Mouse (Mus musculus) intestine, embryonic 16.5 days (tissue): ENCODE measurements at regions not wholly inside any gene's neighbourhood (a gene's known extent, or its start where the extent isn't known, plus 50 kb on each side); places are given as distances from the start of the nearest gene placed in this dataset.

ENCODE experiments used
- ATAC-seq: fragments of 200-750 bp; cut with Nextera tagmentation; 2 replicates; pipeline ENCODE4 v1.8.0; 2017; ENCODE audit warnings: moderate TSS enrichment, moderate library complexity
- H3K27ac ChIP-seq: fragments of 300-500 bp; sonication (generic); 2 replicates; pipeline ENCODE4 v1.5.1; 2014; ENCODE audit warnings: mild to moderate bottlenecking, low read length
- H3K27me3 ChIP-seq: fragments of 300-500 bp; sonication (generic); replicated peaks from 2 replicates; pipeline ENCODE4 v1.6.1; 2014; ENCODE audit warnings: low read length, control low read depth, mixed read lengths; ENCODE audit not compliant: control insufficient read depth, insufficient read depth
- H3K36me3 ChIP-seq: fragments of 300-500 bp; sonication (generic); 2 replicates; pipeline ENCODE4 v1.6.1; 2014; ENCODE audit warnings: low read length, control low read depth; ENCODE audit not compliant: control insufficient read depth, insufficient read depth
- H3K4me1 ChIP-seq: fragments of 300-500 bp; sonication (generic); 2 replicates; pipeline ENCODE4 v1.6.1; 2014; ENCODE audit warnings: low read length, control low read depth, mixed read lengths; ENCODE audit not compliant: control insufficient read depth, insufficient read depth
- H3K4me2 ChIP-seq: fragments of 300-500 bp; sonication (generic); 2 replicates; pipeline ENCODE4 v1.6.1; 2014; ENCODE audit warnings: low read depth, low read length, control low read depth
- H3K4me3 ChIP-seq: fragments of 300-500 bp; sonication (generic); 2 replicates; pipeline ENCODE4 v1.5.1; 2014; ENCODE audit warnings: mild to moderate bottlenecking, low read length
- H3K9ac ChIP-seq: fragments of 300-500 bp; sonication (generic); 2 replicates; pipeline ENCODE4 v1.6.1; 2014; ENCODE audit warnings: low read depth, low read length
- H3K9me3 ChIP-seq: fragments of 300-500 bp; sonication (generic); 2 replicates; pipeline ENCODE4 v1.6.1; 2016; ENCODE audit warnings: low read length, control low read depth; ENCODE audit not compliant: control insufficient read depth
- WGBS: fragments of 180-500 bp; shearing (Covaris S2); extraction: QIAGEN DNeasy Blood & Tissue Kit; methylation state at CpG from one replicate; pipeline ENCODE4 v1.1.7; 2014; 5-methylcytosine and 5-hydroxymethylcytosine counted together

DNA sequence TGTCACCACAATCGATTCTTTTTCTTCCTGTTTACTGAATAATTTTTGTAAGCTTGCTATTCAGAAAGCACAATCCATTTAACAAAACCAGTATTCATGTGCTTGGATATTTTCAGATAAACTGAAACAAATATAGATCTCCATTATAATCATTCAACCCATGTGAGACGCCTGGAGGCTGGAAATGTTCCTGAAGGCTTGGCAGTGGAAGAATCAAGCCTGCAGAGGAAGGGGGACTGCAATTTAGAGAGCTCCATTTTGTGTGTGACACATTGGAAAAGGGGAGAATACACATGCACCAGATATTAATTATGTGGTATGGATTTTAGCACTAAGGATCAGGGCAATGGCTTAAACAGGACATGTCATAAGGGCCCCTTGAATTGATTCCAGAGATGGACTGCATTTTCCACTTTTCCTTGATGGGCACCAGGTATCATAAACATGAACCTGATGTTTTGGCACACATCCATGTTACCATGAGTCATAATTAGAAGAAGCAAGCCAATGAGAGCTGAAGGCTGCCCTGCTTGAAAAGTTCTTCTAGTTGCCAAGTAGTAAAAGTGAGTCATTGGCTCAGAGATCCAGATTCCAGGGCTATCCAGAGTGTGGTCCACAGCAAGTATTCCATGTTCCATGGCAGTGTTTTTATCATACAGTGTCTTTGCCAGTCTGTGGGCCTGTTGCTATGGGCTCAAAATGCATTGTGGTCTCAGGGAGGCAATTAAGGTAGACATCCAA is 282.8 kb downstream of the Impad1 start:
- no peak for ATAC-seq
- 71% methylated on average over 2 of the region's 2 CpGs for WGBS
- Histone ChIP-seq H3K27ac (no peak overlapping the region), H3K4me2 (no peak overlapping the region), H3K9ac (no peak overlapping the region), H3K36me3 (no peaks in the 10 kb centered on the region), H3K4me3 (no peak overlapping the region), H3K27me3 (no peaks in the 10 kb centered on the region), H3K4me1 (no peaks in the 10 kb centered on the region), H3K9me3 (no peaks in the 10 kb centered on the region)

DNA sequence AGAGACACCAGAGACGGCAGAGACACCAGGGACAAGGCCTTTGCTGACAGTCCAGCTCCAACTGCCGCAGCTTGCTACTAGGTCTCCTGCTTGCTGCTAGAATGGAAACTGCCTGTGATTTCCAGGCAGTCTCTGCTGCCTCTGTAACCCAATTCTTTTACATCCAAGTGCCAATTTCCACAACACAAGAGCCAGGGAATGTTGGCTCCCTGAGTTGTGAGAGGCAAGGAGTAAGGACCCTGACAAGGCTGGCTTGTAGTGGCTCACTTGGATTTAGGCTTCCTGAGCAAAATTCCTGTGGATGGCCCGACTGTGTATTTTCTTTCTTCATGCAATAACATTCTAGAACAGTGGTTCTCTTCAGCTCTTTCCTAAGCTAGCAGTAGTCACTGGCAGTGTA is 283.9 kb downstream of the Impad1 start:
- no peaks in the 10 kb centered on the region for H3K9me3 ChIP-seq
- 83% methylated on average over 3 of the region's 3 CpGs for WGBS
- H3K4me3 ChIP-seq = no peak overlapping the region
- H3K36me3 ChIP-seq = no peaks in the 10 kb centered on the region
- no peaks in the 10 kb centered on the region for H3K4me1 ChIP-seq
- no peak overlapping the region for H3K9ac ChIP-seq
- no peak for ATAC-seq
- H3K27ac ChIP-seq = no peak overlapping the region
- no peak overlapping the region for H3K4me2 ChIP-seq
- H3K27me3 ChIP-seq = no peaks in the 10 kb centered on the region

DNA sequence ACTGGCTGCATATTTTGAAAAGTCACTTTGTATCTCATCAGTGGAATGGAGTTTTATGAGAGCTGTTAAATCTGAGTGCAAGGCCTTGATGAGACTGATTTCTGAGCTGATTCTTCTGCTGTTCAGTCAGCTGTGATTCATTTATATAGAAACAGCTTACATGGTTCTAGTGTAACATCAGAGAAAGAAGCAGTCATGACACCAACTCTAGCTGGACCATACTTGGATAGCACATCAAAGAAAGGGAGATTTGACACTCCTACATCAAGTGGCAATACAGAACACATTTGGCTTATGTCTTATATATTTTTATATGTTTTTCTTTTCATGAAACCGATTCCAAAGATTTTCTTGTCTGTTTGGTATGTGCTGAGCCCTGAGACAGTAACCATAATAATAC is 296.0 kb downstream of the Impad1 start:
- Histone ChIP-seq H3K27me3 (no peaks in the 10 kb centered on the region), H3K9ac (no peak overlapping the region), H3K4me1 (no peaks in the 10 kb centered on the region), H3K36me3 (no peaks in the 10 kb centered on the region), H3K4me3 (no peak overlapping the region), H3K4me2 (no peak overlapping the region), H3K9me3 (no peaks in the 10 kb centered on the region), H3K27ac (no peak overlapping the region)
- ATAC-seq = no peak
- 71% methylated on average over 1 of the region's 1 CpGs for WGBS

DNA sequence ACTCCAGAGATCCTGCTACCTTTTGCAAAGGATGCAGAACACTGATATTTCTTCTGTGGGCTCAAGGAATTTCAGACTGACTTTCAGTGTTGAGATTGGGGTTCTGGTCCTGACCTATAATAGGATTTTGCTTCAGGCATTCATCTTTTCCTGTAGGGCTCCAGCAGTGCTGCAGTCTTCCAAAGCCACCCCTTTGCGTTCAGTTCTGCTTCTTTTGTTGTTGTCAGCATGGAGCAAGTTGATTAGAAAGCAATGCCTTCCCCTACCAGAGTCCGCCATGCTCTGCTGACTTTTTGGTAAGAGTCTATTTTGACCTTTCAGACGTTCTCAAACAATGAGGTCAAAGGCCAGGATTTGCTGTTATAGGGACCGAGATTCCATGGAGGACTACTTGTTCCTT is 297.0 kb downstream of the Impad1 start:
- WGBS = 51% methylated on average over 4 of the region's 4 CpGs
- H3K9me3 ChIP-seq = no peaks in the 10 kb centered on the region
- H3K27ac ChIP-seq = no peak overlapping the region
- H3K4me3 ChIP-seq = no peak overlapping the region
- no peaks in the 10 kb centered on the region for H3K27me3 ChIP-seq
- no peaks in the 10 kb centered on the region for H3K36me3 ChIP-seq
- H3K4me1 ChIP-seq = no peaks in the 10 kb centered on the region
- H3K9ac ChIP-seq = no peak overlapping the region
- ATAC-seq = no peak
- H3K4me2 ChIP-seq = no peak overlapping the region

DNA sequence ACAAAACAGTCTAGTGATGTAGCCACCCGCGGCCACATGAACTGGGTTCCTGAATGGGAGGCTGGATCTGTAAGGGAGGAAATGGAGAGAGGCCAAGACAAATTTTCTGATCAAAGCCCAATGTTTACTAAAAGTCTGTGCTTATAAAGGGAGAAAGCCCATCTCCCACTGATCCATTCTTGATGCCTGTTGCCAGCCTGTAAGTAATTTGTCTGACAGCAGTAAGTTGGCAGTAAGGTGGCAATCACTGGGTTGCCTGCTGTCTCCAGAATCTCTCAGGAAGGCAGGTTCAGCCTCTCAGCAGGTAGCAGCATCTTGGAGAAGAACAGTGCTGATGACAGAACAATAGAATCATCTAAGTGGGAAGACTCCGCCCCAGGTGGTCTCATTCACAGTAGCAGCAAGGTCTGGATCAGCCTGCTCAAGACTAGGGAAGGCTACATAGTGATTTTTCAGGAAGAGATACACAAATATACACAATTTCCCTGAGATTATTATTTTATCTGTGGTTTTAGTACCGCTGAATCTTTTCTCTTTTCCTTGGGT is 327.9 kb downstream of the Impad1 start:
- ATAC-seq = no peak
- no peaks in the 10 kb centered on the region for H3K9me3 ChIP-seq
- H3K4me2 ChIP-seq = no peak overlapping the region
- H3K9ac ChIP-seq = no peak overlapping the region
- no peaks in the 10 kb centered on the region for H3K36me3 ChIP-seq
- no peak overlapping the region for H3K27ac ChIP-seq
- H3K4me1 ChIP-seq = no peaks in the 10 kb centered on the region
- no peak overlapping the region for H3K4me3 ChIP-seq
- 71% methylated on average over 4 of the region's 4 CpGs for WGBS
- no peaks in the 10 kb centered on the region for H3K27me3 ChIP-seq

DNA sequence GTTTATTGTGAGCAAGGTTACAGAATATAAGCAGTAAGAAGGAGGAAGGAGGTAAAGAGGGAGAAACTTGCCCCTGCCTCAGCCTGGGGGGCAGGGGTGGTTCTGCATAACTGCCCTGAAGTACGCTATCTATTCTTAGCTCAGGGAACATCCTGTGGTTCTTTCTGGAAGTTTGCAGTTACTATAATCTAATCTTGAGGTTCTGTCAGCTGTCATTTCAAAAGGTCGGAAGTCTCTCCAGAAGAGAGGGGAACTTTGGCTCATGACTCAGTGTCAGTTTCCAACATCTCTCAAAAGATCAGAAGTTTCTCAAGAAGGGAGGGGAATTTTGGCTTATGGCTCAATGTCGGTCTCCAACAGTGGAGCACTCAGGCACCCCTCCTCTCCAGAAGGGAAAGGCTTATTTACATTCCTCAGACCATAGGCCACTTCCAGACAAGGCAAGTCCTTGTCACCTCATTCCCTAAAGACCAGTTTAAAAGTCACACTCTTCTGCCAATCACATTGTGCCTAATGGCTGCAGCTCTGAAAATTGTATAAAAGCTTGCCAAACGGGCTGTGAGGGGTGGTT is 328.9 kb downstream of the Impad1 start:
- Histone ChIP-seq H3K4me3 (no peak overlapping the region), H3K27ac (no peak overlapping the region), H3K27me3 (no peaks in the 10 kb centered on the region), H3K4me2 (no peak overlapping the region), H3K36me3 (no peaks in the 10 kb centered on the region), H3K9me3 (no peaks in the 10 kb centered on the region), H3K9ac (no peak overlapping the region), H3K4me1 (no peaks in the 10 kb centered on the region)
- 63% methylated on average over 4 of the region's 4 CpGs for WGBS
- no peak for ATAC-seq

DNA sequence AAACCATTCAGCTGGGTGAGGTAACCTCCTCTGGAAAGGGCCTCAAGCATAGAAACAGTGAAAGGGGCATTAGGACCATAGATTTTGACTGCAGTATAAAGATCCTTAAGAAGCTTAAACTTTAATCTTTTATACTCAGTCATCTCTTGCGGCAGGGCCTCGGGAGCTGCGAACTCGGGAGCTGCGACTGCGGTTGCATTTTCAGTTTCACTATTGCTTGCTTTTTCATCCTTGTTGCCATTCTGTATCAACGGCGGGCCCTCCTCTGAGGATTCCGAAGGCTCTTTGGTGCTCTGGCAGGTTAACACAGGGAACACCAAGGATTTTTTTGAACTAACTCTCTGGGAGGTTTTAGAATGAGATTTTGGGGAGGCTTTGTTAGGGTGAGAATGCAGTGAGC is 333.9 kb downstream of the Impad1 start:
- Histone ChIP-seq H3K9ac (no peak overlapping the region), H3K9me3 (no peaks in the 10 kb centered on the region), H3K27ac (no peak overlapping the region), H3K4me2 (no peak overlapping the region), H3K4me3 (no peak overlapping the region), H3K27me3 (no peaks in the 10 kb centered on the region), H3K36me3 (no peaks in the 10 kb centered on the region), H3K4me1 (no peaks in the 10 kb centered on the region)
- WGBS = 88% methylated on average over 9 of the region's 9 CpGs
- ATAC-seq = no peak

DNA sequence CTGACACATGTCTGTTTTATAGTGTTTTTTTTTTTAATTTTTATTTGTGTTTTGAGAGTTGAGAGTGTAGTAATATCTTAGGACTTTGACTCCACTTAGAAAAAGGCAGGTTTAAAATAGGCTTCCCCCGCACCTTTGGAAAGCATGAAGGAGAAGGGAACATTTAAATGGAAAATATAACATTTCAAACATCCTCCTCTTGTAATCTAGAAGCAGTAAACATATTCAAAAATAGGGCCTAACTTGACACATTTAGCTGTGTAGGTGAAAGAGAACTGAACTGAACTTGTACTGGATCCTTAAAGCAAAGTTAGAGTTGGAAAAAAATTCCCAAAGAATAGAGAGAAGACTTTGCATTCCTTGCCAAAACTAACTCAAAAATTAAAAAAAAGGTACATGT is 343.1 kb downstream of the Impad1 start:
- Histone ChIP-seq H3K9me3 (no peaks in the 10 kb centered on the region), H3K27ac (no peak overlapping the region), H3K4me2 (no peak overlapping the region), H3K4me1 (no peaks in the 10 kb centered on the region), H3K36me3 (no peaks in the 10 kb centered on the region), H3K4me3 (no peak overlapping the region), H3K9ac (no peak overlapping the region), H3K27me3 (no peaks in the 10 kb centered on the region)
- WGBS = 91% methylated on average over 1 of the region's 1 CpGs
- no peak for ATAC-seq

DNA sequence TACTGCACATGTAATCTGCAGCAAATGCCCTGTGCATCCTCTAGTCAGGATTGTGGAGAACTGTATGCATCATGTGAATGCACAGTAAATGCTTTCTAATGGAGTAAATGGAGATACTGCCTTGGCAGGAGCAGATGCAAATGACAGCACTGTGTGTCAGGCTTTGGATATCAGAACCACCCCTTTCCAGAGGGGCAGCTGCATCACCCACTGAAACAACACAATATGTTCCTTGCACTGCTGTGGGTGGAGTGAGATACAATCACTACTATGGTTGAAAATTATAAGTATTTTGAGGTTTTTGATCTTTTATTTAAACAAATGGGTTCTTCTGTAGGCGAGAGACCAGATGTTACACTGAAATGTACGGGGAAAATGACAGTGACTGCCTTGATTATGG is 350.5 kb downstream of the Impad1 start:
- no peak for ATAC-seq
- 82% methylated on average over 2 of the region's 2 CpGs for WGBS

More for the DNA sequence above, 350.5 kb downstream of the Impad1 start:
- no peaks in the 10 kb centered on the region for H3K4me1 ChIP-seq
- H3K4me2 ChIP-seq = no peak overlapping the region
- no peaks in the 10 kb centered on the region for H3K9me3 ChIP-seq
- H3K36me3 ChIP-seq = no peaks in the 10 kb centered on the region
- no peak overlapping the region for H3K4me3 ChIP-seq
- no peak overlapping the region for H3K27ac ChIP-seq
- no peaks in the 10 kb centered on the region for H3K27me3 ChIP-seq
- no peak overlapping the region for H3K9ac ChIP-seq
